Mouse (Mus musculus): ENCODE results near the gene Ppp1r3c. TPM values are rescaled to one million over a fixed set of nuclear protein-coding genes. Genes with fewer than 3 reads are reported as not detected.
"Not testable (repeated sequence)": the region's sequence is repeated elsewhere in the genome, so short reads cannot be mapped to it uniquely, and the experiment has no call there.

Ppp1r3c gene
- polyA plus RNA-seq, 1 experiment from 2014 or later, result 17.0 TPM

DNA sequence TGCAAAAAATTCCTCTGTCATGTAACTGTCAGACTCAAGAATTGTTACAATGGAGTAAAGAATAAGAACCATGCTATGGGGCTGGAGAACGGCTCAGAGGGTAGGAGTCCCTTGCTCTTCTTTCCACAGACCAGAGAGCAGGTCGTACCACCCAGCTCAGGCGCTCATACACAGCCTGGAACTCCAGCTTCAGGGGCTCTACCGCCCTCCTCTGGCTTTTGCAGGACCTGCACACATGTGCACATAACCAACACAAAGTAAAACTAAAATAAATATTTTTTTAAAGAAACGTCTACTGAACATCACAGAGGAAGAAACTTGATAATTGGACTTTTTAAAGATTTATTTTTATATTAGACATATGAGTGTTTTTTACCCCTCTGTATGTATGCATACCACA, 1.6 kb upstream of the Ppp1r3c start:
- 82% methylated on average over 5 of the region's 5 CpGs for WGBS
- H3K9ac ChIP-seq, result no peak overlapping the region

DNA sequence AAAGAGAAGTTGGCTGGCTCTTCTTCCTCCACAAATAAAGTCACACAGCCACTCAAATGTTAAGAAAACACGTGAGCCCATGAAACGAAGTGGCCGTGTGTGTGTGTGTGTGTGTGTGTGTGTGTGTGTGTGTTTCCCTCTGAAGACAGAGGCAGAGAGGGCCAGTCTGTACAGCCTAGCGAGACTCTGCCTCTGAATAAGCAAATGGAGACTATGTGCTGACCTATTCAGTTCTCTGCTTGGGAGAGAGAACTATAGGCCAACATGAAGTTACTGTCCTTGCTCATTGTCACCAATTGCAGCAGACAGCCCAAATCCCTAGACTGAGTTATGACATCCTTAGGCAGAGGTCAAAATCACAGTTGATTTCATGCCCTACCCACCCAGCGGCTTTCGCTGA, 634 bp upstream of the Ppp1r3c start:
- no peaks in the 10 kb centered on the region for H3K9me3 ChIP-seq
- peak overlapping the region; percentile 78 for H3K4me2 ChIP-seq
- H3K9ac ChIP-seq, result peak overlapping the region; percentile 77
- peak; percentile 70 for ATAC-seq (ENCODE audit: low FRiP score)
- peak overlapping the region; percentile 58 for H3K4me3 ChIP-seq
- H3K27ac ChIP-seq, result peak overlapping the region; percentile 80
- H3K27me3 ChIP-seq, result no peaks in the 10 kb centered on the region
- 33% methylated on average over 6 of the region's 6 CpGs for WGBS
- 0 out of 2 replicates have a peak, but pooled peaks cover 9% of the 10 kb centered on the region for H3K4me1 ChIP-seq (replicated peaks)
- H3K36me3 ChIP-seq, result peaks cover 8% of the 10 kb centered on the region; the same call in 1 of the 2 replicates

More for the DNA sequence above, 1.6 kb upstream of the Ppp1r3c start:
- 0 out of 2 replicates have a peak, but pooled peaks cover 9% of the 10 kb centered on the region for H3K4me1 ChIP-seq (replicated peaks)
- H3K27ac ChIP-seq, result no peak overlapping the region
- no peak for ATAC-seq (ENCODE audit: low FRiP score)
- H3K27me3 ChIP-seq, result no peaks in the 10 kb centered on the region
- H3K9me3 ChIP-seq, result no peaks in the 10 kb centered on the region
- H3K4me2 ChIP-seq, result no peak overlapping the region
- H3K36me3 ChIP-seq, result peaks cover 3% of the 10 kb centered on the region; the same call in 1 of the 2 replicates
- no peak overlapping the region for H3K4me3 ChIP-seq

DNA sequence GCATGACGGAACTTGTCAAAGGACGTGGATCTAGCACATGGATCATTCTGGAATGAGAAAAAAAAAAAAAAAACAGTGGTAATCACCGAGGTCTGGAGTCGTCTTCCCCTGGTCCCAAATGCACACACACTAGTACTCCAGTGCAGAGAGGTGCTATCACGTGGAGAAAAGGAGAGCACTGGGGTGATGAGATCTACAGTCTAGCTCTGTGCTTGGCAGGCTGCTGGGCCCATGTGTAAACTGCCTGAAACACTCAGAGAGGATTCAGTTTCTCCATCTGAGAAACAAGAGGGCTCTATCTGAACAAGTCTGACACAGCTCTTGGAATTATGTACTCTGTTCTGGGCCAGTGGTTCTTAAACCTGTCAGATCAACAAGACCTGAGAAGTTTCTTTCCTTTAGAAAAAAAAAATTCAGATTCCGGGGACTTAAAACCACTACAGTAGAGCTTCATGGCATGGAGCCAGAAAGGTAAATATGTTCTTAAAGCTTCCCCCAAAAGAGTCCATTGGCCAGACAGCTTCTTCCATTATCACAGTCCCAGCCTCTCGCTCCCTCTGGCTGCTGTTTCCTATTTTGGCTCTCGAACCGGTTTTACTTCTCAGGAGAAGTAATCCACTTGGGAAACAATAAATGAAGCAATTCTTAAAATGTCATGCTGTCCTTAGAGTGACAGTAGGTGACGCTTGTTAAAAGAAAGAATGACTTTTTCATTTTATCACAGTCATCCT, 2.0 kb downstream of the Ppp1r3c start:
- H3K4me3 ChIP-seq, result no peak overlapping the region
- 82% methylated on average over 10 of the region's 10 CpGs for WGBS
- H3K36me3 ChIP-seq, result peaks cover 8% of the 10 kb centered on the region; the same call in 1 of the 2 replicates
- ATAC-seq (ENCODE audit: low FRiP score), result no peak
- H3K27ac ChIP-seq, result no peak overlapping the region
- H3K9me3 ChIP-seq, result no peaks in the 10 kb centered on the region
- peak overlapping the region; percentile 10 for H3K4me2 ChIP-seq
- H3K9ac ChIP-seq, result no peak overlapping the region
- 0 out of 2 replicates have a peak, but pooled peaks cover 9% of the 10 kb centered on the region for H3K4me1 ChIP-seq (replicated peaks)
- H3K27me3 ChIP-seq, result no peaks in the 10 kb centered on the region

DNA sequence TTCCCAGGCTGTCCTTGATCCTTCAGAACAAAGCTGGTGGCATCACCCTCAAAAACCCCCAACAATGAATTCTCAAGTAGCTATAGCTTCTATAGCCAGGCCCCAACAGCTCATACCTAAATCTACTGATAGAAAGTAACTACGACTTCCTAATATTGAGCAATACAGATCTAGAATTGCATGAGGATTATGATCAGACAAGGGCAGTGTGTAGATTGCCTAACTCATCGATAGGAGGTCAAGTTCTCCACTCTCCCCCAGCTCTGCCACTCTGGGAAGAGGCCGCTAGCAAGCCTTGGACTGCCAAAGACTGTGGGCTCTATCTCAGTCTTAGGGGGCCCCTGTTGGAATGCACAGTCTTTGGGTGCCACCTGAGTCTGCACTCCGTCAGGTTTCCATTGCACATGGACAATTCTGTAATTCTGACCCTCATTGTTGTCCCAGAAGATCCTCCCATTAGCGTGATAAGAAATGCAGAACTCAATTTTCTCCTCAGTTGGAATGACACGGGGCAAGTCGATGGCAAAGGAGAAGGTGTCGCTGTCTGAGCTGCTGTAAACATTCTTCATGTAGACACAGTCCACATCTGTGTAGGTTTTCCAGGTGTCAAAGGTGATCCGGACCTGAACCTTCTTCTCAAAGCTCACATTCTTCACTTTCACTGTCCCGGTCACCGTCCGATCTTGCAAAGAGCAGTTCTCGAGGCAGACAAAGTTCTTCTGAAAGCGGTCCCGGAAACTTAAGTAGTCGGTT, 3.1 kb downstream of the Ppp1r3c start:
- H3K36me3 ChIP-seq, result peaks cover 8% of the 10 kb centered on the region; the same call in 1 of the 2 replicates
- H3K4me3 ChIP-seq, result no peak overlapping the region
- H3K4me1 ChIP-seq (replicated peaks), result 0 out of 2 replicates have a peak, but pooled peaks cover 9% of the 10 kb centered on the region
- no peak overlapping the region for H3K27ac ChIP-seq
- ATAC-seq (ENCODE audit: low FRiP score), result no peak
- 96% methylated on average over 16 of the region's 16 CpGs for WGBS
- no peaks in the 10 kb centered on the region for H3K9me3 ChIP-seq
- H3K4me2 ChIP-seq, result no peak overlapping the region
- no peak overlapping the region for H3K9ac ChIP-seq
- H3K27me3 ChIP-seq, result no peaks in the 10 kb centered on the region

DNA sequence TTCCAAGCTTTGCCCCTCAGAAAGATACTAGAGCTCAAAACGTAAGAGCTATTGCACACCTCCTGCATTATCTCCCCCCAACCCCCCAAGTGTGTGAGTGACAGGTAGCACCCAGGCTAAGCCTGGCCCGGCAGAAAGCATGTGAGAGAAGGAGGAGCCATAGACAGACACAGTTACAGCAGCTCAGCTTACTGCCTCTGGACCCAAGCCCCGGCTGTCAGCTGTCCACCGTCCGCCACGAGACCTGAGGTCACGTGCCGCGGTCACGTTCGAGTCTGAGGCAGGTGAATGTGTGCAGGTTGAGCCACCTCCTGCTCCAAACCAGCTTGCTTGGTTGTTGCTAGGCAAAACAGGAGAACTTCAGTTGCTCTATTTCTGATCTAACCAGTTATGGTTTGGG, 5.1 kb downstream of the Ppp1r3c start:
- H3K4me2 ChIP-seq, result no peak overlapping the region

DNA sequence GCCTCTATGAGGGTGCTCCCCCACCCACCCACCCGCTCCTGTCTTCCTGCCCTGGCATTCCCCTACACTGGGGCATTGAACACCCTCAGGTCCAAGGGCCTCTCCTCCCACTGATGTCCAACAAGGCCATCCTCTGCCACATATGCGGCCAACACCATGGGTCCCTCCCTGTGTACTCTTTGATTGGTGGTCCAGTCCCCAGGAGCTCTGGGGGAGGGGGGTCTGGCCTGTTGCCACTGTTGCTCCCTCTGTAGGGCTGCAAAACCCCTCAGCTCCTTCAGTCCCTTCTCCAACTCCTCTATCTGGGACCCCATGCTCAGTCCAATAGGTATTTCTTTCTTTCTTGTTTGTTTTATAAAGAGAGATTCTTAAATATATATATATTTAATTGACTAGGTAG, 6.0 kb downstream of the Ppp1r3c start:
- not testable (repeated sequence) for H3K9ac ChIP-seq; H3K4me3 ChIP-seq; H3K4me2 ChIP-seq; H3K27me3 ChIP-seq; H3K27ac ChIP-seq; H3K4me1 ChIP-seq (replicated peaks); H3K9me3 ChIP-seq; ATAC-seq (ENCODE audit: low FRiP score); H3K36me3 ChIP-seq
- WGBS, result 94% methylated on average over 2 of the region's 2 CpGs

More for the DNA sequence above, 5.1 kb downstream of the Ppp1r3c start:
- H3K9ac ChIP-seq, result no peak overlapping the region
- no peaks in the 10 kb centered on the region for H3K4me1 ChIP-seq (replicated peaks)
- no peaks in the 10 kb centered on the region for H3K27me3 ChIP-seq
- ATAC-seq (ENCODE audit: low FRiP score), result no peak
- no peaks in the 10 kb centered on the region for H3K9me3 ChIP-seq
- WGBS, result 91% methylated on average over 11 of the region's 11 CpGs
- H3K27ac ChIP-seq, result no peak overlapping the region
- H3K4me3 ChIP-seq, result no peak overlapping the region
- peaks cover 8% of the 10 kb centered on the region; the same call in 1 of the 2 replicates for H3K36me3 ChIP-seq

DNA sequence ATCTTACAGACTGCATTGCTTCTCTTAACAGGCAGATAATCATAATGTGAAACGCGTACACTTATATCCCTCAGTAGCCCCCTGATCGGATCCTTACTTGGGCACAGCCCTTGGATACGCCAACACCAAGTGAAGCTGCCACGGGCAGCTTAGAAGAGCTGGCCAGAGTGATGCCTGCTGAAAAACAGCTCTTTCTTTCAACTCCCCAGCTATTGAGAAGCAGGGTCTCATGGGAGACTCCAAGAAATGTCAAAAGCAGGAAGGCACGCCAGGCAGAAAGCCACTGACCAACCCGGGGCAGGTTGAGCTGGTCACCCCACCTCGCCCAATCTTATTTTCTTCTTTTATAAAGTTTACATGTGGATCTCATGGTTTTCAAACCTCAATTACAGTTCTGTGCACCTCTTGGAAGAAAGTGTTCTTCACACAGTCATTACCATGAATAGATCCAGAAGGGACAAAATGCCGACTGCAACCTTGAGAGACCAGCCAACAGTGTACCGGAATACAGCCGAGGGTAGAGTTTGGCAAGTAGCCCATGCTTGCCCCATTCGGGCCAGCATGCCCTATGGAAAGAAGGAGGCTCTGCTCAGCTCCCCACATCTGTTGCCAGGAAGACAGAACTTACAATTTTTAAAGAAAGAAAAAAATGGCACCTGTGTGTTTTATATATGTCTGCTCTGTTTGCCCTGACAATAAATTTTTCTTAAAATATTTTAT, 7.6 kb downstream of the Ppp1r3c start:
- peaks cover 8% of the 10 kb centered on the region; the same call in 1 of the 2 replicates for H3K36me3 ChIP-seq
- H3K9ac ChIP-seq, result no peak overlapping the region
- no peak overlapping the region for H3K27ac ChIP-seq
- H3K4me1 ChIP-seq (replicated peaks), result no peaks in the 10 kb centered on the region
- H3K4me3 ChIP-seq, result no peak overlapping the region
- WGBS, result 87% methylated on average over 12 of the region's 12 CpGs
- no peak for ATAC-seq (ENCODE audit: low FRiP score)
- H3K27me3 ChIP-seq, result no peaks in the 10 kb centered on the region
- no peak overlapping the region for H3K4me2 ChIP-seq
- H3K9me3 ChIP-seq, result no peaks in the 10 kb centered on the region

DNA sequence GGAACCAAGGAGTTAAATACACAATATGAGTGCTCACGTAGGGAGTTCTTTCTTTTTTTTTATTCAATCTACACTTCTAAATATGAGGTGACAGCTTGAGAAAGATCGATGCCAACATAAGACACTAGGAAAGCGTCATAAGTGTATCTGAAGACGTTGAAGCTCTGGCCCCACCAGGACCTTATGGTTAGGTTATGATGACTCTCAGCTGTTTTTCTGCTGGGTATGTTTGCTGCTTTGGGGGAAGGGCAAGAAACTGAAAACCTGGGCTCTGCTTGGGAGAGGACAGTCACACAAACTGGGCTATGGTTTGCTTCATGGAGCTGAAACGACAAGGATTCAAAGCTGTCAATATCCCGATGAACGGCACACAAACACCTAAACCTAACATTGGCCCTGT, 11.5 kb downstream of the Ppp1r3c start:
- 86% methylated on average over 7 of the region's 7 CpGs for WGBS
- ATAC-seq (ENCODE audit: low FRiP score), result no peak
- H3K4me3 ChIP-seq, result no peak overlapping the region

DNA sequence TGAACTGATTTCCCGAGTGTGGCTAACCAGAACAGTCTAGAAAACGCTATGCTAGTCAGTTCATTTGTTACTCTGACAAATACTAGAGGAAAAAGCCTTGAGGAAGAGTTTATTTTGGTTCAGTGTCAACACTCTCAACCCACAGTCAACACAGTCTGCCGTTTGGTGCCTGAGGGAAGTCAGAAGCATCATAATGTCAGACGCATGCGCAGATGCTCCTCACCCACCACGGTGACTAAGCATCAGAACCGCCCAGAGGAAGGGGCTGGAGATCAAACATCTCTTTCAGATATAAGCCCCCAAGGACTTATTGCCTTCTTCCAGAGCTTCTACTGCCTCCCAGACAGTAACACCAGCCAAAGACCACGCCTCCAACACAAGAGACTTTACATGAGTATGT, 15.3 kb downstream of the Ppp1r3c start:
- ATAC-seq (ENCODE audit: low FRiP score), result no peak
- no peak overlapping the region for H3K4me3 ChIP-seq
- no peak overlapping the region for H3K4me2 ChIP-seq
- 76% methylated on average over 8 of the region's 8 CpGs for WGBS
- H3K9ac ChIP-seq, result no peak overlapping the region
- no peaks in the 10 kb centered on the region for H3K27me3 ChIP-seq
- no peak overlapping the region for H3K27ac ChIP-seq
- H3K9me3 ChIP-seq, result no peaks in the 10 kb centered on the region
- H3K4me1 ChIP-seq (replicated peaks), result no peaks in the 10 kb centered on the region
- H3K36me3 ChIP-seq, result no peaks in the 10 kb centered on the region

More for the DNA sequence above, 11.5 kb downstream of the Ppp1r3c start:
- Histone ChIP-seq H3K4me2 (no peak overlapping the region), H3K9me3 (no peaks in the 10 kb centered on the region), H3K4me1 (replicated peaks) (no peaks in the 10 kb centered on the region), H3K36me3 (no peaks in the 10 kb centered on the region), H3K27me3 (no peaks in the 10 kb centered on the region), H3K9ac (no peak overlapping the region), H3K27ac (no peak overlapping the region)

DNA sequence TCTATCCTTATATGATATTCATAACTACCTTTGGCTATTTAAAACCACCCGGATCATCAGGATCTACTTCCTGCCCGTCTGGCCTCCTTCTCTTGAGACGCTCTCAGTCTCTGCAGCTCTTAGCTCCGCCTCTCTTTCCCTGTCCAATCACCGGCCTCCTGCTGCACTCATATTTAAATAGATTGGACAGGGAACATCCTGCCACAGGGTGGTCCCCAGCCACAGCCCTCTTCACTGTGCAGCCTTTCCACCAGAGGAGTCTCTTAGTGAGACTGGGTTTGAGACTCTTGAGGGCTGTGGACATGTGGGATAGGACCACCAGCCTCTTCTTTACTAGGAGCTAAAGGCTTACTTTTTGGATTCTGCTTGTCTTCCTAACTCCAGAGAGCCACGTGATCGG, 20.2 kb downstream of the Ppp1r3c start:
- Histone ChIP-seq H3K27ac (no peak overlapping the region), H3K4me3 (no peak overlapping the region), H3K9me3 (no peaks in the 10 kb centered on the region), H3K27me3 (no peaks in the 10 kb centered on the region), H3K4me2 (no peak overlapping the region), H3K36me3 (no peaks in the 10 kb centered on the region), H3K9ac (no peak overlapping the region), H3K4me1 (replicated peaks) (no peaks in the 10 kb centered on the region; the same call in 1 of the 2 replicates)
- 69% methylated on average over 7 of the region's 7 CpGs for WGBS
- ATAC-seq (ENCODE audit: low FRiP score), result no peak

DNA sequence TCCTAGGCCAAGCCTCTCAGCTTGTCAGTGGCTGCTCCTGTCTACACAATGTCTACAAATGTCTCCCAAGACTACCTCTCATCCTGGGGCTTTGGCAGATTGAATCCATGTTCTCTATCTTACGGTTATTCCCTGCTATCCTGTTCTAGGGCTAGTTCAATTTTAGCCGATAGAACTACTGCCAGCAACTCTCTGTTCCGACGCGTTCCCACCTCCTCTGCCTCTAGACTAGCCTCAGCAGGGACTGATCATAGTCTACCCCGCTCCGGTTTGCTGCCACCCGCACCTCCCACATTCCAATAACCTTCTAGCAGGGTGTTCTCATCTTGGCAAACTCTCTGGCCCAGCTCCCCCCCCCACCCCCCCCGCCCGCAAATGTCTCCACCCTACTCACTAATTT, 20.9 kb downstream of the Ppp1r3c start:
- Histone ChIP-seq H3K27me3 (no peaks in the 10 kb centered on the region), H3K36me3 (no peaks in the 10 kb centered on the region), H3K9ac (no peak overlapping the region), H3K4me2 (no peak overlapping the region), H3K9me3 (no peaks in the 10 kb centered on the region), H3K4me3 (no peak overlapping the region), H3K4me1 (replicated peaks) (no peaks in the 10 kb centered on the region; the same call in 1 of the 2 replicates), H3K27ac (no peak overlapping the region)
- no peak for ATAC-seq (ENCODE audit: low FRiP score)
- 95% methylated on average over 10 of the region's 10 CpGs for WGBS

DNA sequence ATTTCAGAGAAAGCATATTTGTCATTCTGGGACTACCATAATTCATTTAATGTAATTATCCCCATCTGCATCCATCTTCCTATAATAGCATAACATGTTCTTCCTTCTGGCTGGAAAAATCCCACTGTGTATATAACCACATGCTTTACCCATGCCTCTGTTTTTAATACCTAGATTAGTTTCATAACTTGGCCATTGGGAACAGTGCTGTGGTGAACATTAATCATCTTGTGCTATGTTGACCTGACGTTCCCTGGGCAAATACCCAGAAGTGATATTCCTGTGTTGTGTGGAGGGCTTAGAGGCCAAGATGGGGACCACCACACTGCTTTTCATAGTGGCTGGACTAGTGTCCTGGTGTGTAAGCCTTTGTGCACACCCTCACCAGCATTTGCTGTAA, 22.0 kb downstream of the Ppp1r3c start:
- H3K36me3 ChIP-seq, result no peaks in the 10 kb centered on the region
- 0 out of 2 replicates have a peak, but pooled peaks cover 2% of the 10 kb centered on the region for H3K9me3 ChIP-seq
- H3K9ac ChIP-seq, result no peak overlapping the region
- WGBS, result 71% methylated on average over 1 of the region's 1 CpGs
- no peaks in the 10 kb centered on the region for H3K27me3 ChIP-seq
- ATAC-seq (ENCODE audit: low FRiP score), result no peak
- no peaks in the 10 kb centered on the region; the same call in 1 of the 2 replicates for H3K4me1 ChIP-seq (replicated peaks)
- no peak overlapping the region for H3K4me2 ChIP-seq
- no peak overlapping the region for H3K4me3 ChIP-seq
- no peak overlapping the region for H3K27ac ChIP-seq

Data from hindbrain, embryonic 13.5 days (tissue).